Mouse (Mus musculus): ENCODE data around the gene Pde4b.

DNA sequence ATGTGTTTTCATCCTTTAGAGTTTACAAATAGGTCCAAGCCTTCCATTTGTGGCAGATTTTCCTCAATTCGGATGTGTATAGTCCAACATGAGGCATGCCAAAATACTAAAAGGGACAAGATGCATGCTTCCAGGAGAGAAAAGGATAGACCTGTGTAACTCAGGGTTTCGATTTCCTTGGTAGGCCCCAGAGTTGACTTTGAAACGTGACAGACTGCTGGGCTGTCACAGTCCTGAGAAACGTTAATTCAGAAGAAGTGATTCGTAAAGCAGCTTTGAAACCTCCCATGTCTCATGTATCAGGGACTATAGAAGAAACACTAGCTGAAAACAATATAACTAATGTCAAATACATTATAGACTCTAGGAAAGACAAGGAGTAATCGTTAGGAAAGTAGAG lies 495.6 kb downstream of the Pde4b start:
- no peak for TF ChIP-seq CTCF (IDR thresholded peaks at IDR 0.05; ENCODE audit: borderline replicate concordance, insufficient read depth, low read length)
- no peak for TF ChIP-seq POLR2A (IDR thresholded peaks at IDR 0.05; ENCODE audit: low read depth, low read length)
